Mouse (Mus musculus) myocyte (in vitro differentiated cells): ENCODE results near the gene Ccpg1os.

Experiments
- E2F4 ChIP-seq: IDR thresholded peaks from one replicate; pipeline ENCODE4 v1.6.1; 2011; ENCODE audit warnings: mild to moderate bottlenecking, control low read depth, moderate library complexity; ENCODE audit not compliant: insufficient read depth
- MYOD1 ChIP-seq, 3 experiments: IDR thresholded peaks; one replicate each; pipeline ENCODE4 v1.6.1; 2011; ENCODE audit warnings: control low read depth in 2 of 3, low read depth in 2 of 3, mild to moderate bottlenecking in 2 of 3, moderate library complexity in 1 of 3; ENCODE audit not compliant: insufficient read length in 2 of 3, control insufficient read depth in 1 of 3
- POLR2A ChIP-seq: IDR thresholded peaks from one replicate; pipeline ENCODE4 v1.6.1; 2011; ENCODE audit warnings: low read depth, mild to moderate bottlenecking, control low read depth, moderate library complexity; ENCODE audit not compliant: insufficient read length
- TCF3 ChIP-seq: IDR thresholded peaks from one replicate; pipeline ENCODE4 v1.6.1; 2011; ENCODE audit warnings: low read depth, control low read depth; ENCODE audit not compliant: insufficient read length

DNA sequence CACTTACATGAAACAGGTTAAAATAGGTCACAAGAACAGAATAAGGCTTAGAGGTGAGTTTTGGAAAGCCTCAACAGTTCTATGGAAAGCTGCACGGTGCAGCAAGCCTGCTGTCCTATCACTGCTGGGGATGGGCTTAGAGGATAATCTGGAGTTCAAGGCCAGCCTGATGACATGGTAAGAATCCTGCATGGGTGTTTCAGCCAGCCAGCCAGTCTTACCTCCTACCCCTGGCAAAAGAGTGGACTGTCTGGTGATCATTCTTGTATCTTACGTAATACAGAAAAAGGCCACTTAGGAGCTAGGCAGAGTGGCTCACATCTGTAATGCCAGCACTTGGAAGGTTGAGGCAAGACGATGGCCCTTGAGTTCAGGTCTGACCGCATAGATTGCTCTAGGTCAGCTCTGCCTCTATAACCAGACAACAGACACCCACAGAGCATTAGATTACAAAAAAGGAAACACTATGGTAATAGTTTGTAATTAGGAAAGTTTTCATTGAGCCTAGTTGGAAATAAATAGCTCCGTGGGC lies 35.5 kb upstream of the Ccpg1os start:
- TF ChIP-seq POLR2A = no peak
- no peak for TF ChIP-seq TCF3
- no peak for TF ChIP-seq E2F4
- TF ChIP-seq MYOD1 (IDR thresholded peaks at IDR 0.05; ENCODE audit: control insufficient read depth in 1 of 3, insufficient read length in 2 of 3, low read depth in 2 of 3) = no peak
